Mouse (Mus musculus) myocyte (in vitro differentiated cells): ENCODE results near the gene Adam30.

Source experiments
- CEBPB ChIP-seq: IDR thresholded peaks from 2 replicates; pipeline ENCODE4 v1.6.1; 2011; ENCODE audit warnings: mild to moderate bottlenecking, moderate library complexity; ENCODE audit not compliant: poor library complexity, insufficient read depth, severe bottlenecking
- MAX ChIP-seq: IDR thresholded peaks from one replicate; pipeline ENCODE4 v1.6.1; 2011; ENCODE audit warnings: low read depth, mild to moderate bottlenecking, control low read depth
- MYOG ChIP-seq, 3 experiments: IDR thresholded peaks; one replicate each; pipeline ENCODE4 v1.6.1; 2011; ENCODE audit warnings: control low read depth in 2 of 3, low read depth in 2 of 3, mild to moderate bottlenecking in 2 of 3; ENCODE audit not compliant: insufficient read length in 2 of 3, control insufficient read depth in 1 of 3, insufficient read depth in 1 of 3
- POLR2A ChIP-seq: IDR thresholded peaks from one replicate; pipeline ENCODE4 v1.6.1; 2011; ENCODE audit warnings: low read depth, mild to moderate bottlenecking, control low read depth, moderate library complexity; ENCODE audit not compliant: insufficient read length
- POLR2AphosphoS2 ChIP-seq: IDR thresholded peaks from one replicate; pipeline ENCODE4 v1.6.1; 2011; ENCODE audit warnings: low read depth, control low read depth; ENCODE audit not compliant: insufficient read length
- TCF12 ChIP-seq: IDR thresholded peaks from one replicate; pipeline ENCODE4 v1.6.1; 2011; ENCODE audit warnings: mild to moderate bottlenecking, control low read depth; ENCODE audit not compliant: poor library complexity, insufficient read depth, severe bottlenecking
- USF1 ChIP-seq: IDR thresholded peaks from one replicate; pipeline ENCODE4 v1.6.1; 2011; ENCODE audit warnings: low read depth, mild to moderate bottlenecking, control low read depth, moderate library complexity

DNA sequence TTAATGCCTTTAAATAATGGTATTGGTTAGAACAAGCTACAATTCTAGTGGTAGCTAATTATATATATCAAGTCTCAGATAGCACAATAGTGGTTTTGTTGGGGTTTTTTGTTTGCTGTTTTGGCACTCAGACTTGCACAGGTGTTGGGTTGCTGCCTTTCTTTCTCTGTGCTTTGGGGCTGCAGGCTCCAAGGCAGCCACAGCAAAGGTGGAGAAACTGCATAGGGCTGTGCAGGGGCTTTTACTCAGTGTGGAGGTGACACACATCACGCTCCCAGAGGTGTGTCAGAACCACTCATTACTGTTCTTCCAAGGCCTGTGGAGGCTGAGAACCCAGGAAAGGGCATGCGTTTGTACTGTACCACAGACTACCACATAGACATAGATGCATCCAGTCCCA lies 32.7 kb upstream of the Adam30 start:
- TF ChIP-seq POLR2A (no peak), MAX (no peak), MYOG (IDR thresholded peaks at IDR 0.05; ENCODE audit: control insufficient read depth in 1 of 3, insufficient read depth in 1 of 3, insufficient read length in 2 of 3, low read depth in 2 of 3) (no peak), USF1 (no peak), POLR2AphosphoS2 (no peak), CEBPB (no peak), TCF12 (no peak)
